Mouse (Mus musculus) liver, embryonic 11.5 days (tissue): ENCODE measurements around the gene Serf1. TPM values are rescaled to one million over a fixed set of nuclear protein-coding genes. Genes with fewer than 3 reads are reported as not detected.

ENCODE experiments used
- polyA plus RNA-seq: library from polyadenylated mRNA; unstranded; fragments of >200 nt; fragmentation: Nextera tagmentation; extraction: Ambion mirVana; gene quantifications from 2 replicates; pipeline ENCODE4 v1.2.1, GENCODE M21; 2014

The Serf1 gene
- polyA plus RNA-seq, 1 experiment from 2014 or later, result 66.1 TPM

Other genes starting within 250 kb of the Serf1 start
- gene Cartpt, start 206.9 kb upstream of the Serf1 start, polyA plus RNA-seq, result 0.27 and 0.47 TPM in 2 replicates
- 31.0 and 33.4 TPM in 2 replicates for gene Mccc2, start 92.4 kb upstream of the Serf1 start, polyA plus RNA-seq
- gene Bdp1, start 3.9 kb upstream of the Serf1 start, polyA plus RNA-seq, result 22.7 and 27.2 TPM in 2 replicates
- 79.2 and 80.9 TPM in 2 replicates for gene Smn1, start 16.8 kb downstream of the Serf1 start, polyA plus RNA-seq
- gene Naip2, start 94.1 kb downstream of the Serf1 start, polyA plus RNA-seq, result 1.9 and 2.7 TPM in 2 replicates
- gene Naip5, start 138.3 kb downstream of the Serf1 start, polyA plus RNA-seq, result 0.53 and 0.94 TPM in 2 replicates
- 0.67 and 0.69 TPM in 2 replicates for gene Naip6, start 209.7 kb downstream of the Serf1 start, polyA plus RNA-seq